Mouse (Mus musculus) gonadal fat pad, adult 2 months (tissue): ENCODE data around the gene Tbcel. TPM values are rescaled to one million over a fixed set of nuclear protein-coding genes. Genes with fewer than 3 reads are reported as not detected.
A peak's percentile ranks its signal among the peaks of the same experiment; 100 is the strongest.

ENCODE experiments used
- DNase-seq: peaks from one replicate; pipeline ENCODE4 v3.0.0-alpha.2; 2012; ENCODE audit warnings: low read depth
- polyA plus RNA-seq: library from polyadenylated mRNA; depleted of rRNA; stranded (reverse); fragments of >200 nt; gene quantifications from 2 replicates; pipeline ENCODE4 v1.2.3, GENCODE M21; 2012; rRNA removed

Gene Tbcel
- 9.0 and 10.6 TPM in 2 replicates for polyA plus RNA-seq

DNA sequence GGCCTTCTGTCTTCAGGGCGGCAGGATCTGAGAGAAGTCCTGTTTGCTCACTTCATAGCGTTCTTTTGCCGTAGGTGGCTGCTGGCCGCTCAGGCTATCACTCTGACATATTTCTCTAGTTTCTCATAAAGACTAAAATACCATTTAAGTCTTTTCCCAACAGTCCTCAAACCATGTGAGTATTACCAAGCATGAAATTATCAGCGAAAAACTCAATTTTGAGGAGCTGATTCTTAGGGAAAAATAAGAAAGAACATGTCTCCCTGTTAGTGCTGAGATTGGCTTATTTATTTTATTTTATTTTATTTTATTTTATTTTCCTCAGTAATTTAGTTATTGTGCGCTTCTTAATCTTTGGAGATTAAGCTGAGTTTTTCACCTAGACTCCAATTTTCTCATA, at the start of gene Tbcel:
TSS of gene Tbcel (minus strand) at position 101 of the 400 bp plus-strand sequence.
- no peak for DNase-seq

GRCm38 (mm10) chr9:42555186-42555585, 47.6 kb upstream of the Tbcel start:
- DNase-seq: no peak

GRCm38 (mm10) chr9:42550116-42550515, 42.5 kb upstream of the Tbcel start:
- no peak for DNase-seq

GRCm38 (mm10) chr9:42548981-42549380, 41.4 kb upstream of the Tbcel start:
- no peak for DNase-seq

DNA sequence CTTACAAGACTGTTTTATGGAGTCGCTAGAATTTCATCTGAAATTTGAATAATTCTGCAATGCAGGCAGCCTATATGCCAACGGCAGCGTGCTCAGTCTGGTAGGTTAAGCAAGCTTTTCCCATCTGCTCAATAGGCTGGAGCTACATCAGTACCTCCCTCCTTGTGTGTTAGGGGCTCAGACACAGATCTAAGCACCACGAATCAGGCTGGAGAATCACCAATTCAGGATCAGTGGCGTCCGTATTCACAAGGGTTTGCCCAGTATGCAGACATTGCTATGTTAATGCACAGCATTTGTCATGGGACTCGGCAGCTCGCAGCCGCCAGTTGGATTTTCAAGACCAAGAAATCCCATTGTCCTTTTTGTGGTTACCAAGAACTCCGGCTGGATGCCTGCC, 36.9 kb upstream of the Tbcel start:
- DNase-seq: no peak

DNA sequence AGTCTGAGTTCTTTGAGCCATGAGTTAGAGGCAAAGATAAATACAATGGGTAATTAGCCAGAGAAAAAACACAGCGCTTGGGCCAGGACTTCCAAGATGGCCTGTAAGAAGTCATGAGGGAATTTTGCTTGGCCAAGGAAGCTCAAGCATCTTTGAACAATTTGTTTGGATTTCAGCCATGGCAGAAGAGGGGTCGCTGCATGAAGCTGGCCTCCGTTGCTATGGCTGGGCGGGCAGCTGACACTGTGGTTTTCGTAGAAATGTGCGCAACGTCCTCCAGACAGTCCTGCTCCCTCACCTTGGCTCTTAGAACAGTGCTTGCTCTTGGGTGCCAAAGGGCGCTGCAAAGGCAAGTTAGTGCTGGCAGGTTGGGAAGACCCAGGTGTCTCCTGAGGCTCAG, 25.9 kb upstream of the Tbcel start:
- no peak for DNase-seq

GRCm38 (mm10) chr9:42533041-42533440, 25.4 kb upstream of the Tbcel start:
- no peak for DNase-seq

GRCm38 (mm10) chr9:42531951-42532350, 24.3 kb upstream of the Tbcel start:
- DNase-seq: no peak

DNA sequence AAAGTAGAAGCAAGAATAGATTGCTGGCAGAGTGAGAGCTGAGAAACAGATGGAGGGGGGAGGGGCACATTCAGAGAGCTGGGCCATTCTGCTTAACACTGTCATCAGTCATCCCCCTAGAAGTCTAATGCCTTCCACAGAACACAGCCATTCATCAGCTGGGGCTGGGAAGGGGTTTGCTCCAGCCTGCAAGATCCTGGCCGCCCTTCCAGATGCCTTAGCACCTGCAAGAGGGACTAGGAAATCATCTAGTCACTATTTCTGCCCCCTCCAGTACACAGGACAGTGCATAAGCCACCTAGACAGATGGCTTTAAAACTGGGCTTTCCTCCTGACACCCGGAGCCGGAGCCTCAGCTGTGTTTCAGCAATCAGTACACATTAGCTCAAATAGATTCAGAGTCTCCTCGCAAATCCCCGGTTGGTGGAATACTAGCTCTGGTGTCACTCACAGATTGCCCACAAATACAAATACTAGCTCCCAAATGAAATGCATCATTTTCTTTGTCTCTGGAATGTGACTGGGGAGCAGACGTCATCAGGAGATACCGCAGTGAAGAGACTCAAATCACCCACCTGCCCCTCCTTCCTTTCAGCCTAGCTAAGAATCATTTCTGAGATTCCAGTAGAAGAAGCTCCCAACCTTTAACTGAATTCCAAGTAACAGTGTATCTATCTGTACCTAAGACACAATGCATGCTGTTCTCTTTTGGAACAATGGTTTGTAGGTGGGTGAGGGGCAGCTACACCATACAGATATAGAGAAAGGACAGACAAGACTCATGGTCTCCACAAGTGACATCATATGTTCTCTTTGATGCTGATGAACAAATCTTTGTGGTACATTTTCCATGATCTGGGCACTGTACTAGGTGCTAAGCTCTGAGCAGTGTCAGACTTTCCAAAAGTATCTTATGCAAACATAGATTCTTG, 22.9 kb upstream of the Tbcel start:
- DNase-seq: no peak

GRCm38 (mm10) chr9:42520587-42521084, 13.0 kb upstream of the Tbcel start:
- no peak for DNase-seq

DNA sequence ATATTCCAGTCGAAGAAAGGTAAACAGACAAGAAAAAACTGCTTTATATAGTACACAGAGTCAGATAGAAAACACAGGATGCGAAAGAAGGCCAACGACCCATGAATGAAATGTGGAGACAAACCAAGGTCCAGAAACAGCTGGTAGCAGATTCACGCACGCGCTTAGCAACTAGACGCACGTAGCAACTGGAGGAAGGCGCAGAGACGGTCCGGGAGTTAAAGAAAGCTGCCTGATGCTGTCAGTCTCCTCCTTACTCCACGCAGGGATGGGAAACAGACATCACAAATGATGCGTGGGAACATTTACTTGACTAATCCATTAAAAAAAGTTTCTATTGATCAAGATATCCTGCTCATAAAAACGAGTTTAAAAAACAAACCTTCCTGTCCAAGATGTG, 10.6 kb upstream of the Tbcel start:
- DNase-seq: no peak

GRCm38 (mm10) chr9:42513159-42513558, 5.5 kb upstream of the Tbcel start:
- no peak for DNase-seq

DNA sequence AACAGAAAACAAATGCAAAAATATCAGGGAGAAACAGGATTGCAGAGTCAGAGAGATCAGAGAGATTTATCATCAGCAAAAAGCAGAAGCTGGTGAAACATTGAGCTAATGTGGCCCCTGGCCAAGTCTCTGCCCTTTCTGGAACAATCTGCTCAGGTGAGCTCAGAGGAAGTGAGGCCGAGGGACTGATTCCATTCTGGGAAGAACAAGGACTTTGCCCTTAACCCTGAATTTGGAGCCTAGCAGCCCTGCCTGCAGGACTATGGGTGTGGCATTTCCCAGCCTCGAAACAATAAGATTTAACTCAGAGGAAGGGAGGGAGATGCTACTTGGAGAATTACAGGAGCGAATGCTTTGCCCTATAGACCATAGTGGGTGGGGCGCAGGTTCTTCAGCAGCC, 4.7 kb upstream of the Tbcel start:
- no peak for DNase-seq

GRCm38 (mm10) chr9:42508235-42508634, 626 bp upstream of the Tbcel start:
- DNase-seq: no peak

DNA sequence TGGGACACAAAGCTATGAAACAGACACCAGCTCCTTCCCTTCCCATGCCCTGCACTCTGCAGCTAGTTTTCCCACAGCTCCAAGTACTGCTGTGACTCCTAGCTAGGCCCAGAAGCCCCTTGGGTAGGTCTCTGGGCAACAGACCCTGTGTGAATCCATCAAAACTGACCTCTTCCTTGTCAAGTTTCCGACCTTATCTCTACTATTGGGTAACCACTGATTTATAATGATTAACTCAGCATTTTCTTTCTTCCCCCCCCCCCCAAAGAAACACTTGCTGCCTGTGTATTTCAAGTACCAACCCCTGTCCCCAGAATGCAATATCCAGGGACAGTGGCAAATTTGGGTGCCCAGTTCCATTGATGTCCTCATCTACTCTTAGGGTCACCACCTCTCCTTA, 587 bp downstream of the Tbcel start:
- DNase-seq: no peak

DNA sequence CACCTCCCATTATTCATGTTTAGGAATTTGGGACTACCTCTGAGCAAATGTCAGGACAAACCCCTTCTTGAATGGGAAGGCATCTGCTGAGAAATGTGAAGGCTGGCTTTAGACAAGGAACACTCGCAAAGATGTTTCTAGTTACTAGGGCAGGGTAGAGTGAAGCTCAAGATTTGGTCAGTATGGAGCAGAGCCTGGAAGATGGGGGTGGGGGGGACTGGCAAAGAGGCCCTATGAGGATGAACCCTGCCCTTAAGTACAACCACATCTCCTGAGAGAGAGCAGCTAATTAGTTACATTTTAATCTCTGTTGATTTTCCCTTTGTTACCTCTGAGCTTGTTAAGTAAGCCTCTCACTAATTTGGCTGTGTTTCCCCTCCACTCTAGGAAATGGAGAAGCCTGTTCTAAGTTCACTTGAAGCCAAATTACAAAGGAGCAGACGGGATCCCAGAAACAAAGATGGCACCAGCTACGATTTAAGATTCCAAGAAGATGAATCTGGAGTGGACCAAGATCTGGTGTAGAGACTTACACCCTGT, 2.6 kb downstream of the Tbcel start:
- DNase-seq: no peak

DNA sequence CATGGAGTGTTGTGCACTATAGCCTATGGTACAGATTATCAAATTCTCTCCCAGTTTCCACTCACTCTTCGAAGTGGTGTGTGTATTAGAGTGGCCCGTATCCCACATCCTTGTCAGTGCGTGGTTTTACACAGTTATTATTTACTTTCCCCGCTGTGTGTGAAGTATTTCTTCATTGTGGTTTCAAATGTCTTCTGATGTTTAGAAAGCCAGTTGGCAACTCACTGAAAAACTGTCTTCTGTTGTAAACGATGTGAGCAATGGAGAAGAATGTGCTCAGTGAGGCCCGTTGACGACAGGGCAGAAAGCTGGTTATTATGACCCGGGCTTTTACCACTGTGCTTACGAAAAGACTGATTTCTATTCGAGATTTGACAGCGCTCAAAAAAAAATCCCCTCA, 3.0 kb downstream of the Tbcel start:
- DNase-seq: no peak

GRCm38 (mm10) chr9:42503709-42504108, 3.9 kb downstream of the Tbcel start:
- no peak for DNase-seq

DNA sequence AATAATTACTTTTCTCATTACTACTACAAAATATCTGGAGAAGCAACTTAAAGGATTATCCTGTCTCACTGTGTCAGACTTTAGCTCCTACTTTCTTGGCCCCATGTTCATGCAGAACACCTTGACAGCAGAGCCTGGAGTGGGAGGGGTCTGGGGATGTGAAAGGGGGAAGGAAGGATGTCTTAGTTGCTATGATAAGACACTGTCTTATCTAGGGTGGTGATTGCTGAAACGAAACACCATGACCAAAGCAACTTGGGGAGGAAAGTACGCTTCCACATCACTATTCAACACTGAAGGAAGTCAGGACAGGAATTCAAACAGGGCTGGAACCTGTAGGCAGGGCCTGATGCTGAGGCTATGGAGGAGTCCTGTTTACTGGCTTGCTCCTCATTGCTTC, 11.3 kb downstream of the Tbcel start:
- no peak for DNase-seq

- no peak for DNase-seq
Observed at GRCm38 (mm10) chr9:42491780-42492179, 15.8 kb downstream of the Tbcel start.

DNA sequence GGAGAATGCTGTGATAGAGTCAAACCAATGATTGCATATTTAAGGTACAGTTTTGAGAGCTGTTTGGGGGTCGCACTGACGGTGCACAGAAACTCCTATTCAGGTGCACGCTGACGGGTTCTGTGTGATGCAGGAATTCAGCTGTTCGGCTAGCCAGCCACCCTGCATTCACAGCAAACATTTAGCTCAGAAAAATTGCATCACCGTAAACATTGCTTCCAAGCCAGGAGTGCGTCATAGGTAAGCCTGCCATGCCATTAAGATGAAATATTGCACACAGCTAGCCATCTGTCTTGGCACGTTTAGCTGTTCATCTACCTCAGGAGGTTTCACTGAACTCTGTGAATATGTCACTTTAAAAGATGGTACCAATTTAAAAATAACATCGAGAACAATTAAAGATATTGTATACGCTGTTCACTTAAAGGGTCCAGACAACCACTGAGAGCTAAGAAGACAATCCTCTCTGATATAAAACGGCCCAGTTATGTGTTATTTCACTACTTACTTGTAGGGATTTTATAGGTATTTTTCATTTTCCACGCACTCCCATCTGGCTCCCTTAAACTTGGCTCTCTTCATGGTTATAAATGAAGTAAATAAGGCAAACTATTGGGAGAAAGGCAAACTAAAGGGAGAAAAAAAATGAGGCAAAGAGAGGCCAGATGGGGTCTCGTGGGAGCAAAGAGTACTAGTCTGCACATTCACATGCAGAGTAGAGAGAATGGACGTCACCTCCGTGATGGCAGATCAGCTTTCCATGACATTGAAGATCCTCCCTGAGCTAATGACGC, 16.8 kb downstream of the Tbcel start:
- peak; percentile 24 for DNase-seq

- no peak for DNase-seq
Observed at GRCm38 (mm10) chr9:42488071-42488470, 19.5 kb downstream of the Tbcel start.
